Mouse (Mus musculus): ENCODE measurements at regions not wholly inside any gene's neighbourhood (a gene's known extent, or its start where the extent isn't known, plus 50 kb on each side); places are given as distances from the start of the nearest gene placed in this dataset.

DNA sequence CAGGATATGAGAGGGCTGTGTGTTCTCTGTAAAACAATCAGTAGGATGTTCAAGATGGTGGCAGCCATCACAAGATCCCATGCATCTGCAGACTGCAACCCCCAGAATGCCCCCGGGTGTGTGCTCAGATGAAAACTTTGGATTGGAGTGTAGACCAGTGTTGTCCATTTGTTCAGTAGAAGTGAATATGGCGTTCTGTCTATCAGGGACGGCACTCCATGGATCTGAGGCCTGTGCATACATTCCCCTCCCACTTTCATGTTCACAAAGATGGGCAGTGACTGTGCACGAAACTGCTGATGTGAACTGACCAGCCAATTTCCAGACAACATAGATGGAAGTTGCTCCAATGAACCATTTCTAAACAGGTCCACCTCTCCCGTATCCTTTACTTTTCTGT lies 330.3 kb downstream of the Cd83 start:
- no peak for TF ChIP-seq CTCF (IDR thresholded peaks at IDR 0.05; ENCODE audit: low read depth)
- Histone ChIP-seq H3K27me3 (replicated peaks; ENCODE audit: control insufficient read depth, insufficient read depth, low read length) (no peaks in the 10 kb centered on the region), H3K27ac (ENCODE audit: low read depth, low read length) (no peak overlapping the region), H3K9ac (ENCODE audit: low read depth, low read length) (no peak overlapping the region), H3K9me3 (ENCODE audit: control insufficient read depth) (no peaks in the 10 kb centered on the region), H3K4me2 (replicated peaks; ENCODE audit: low read depth) (no peak overlapping the region), H3K36me3 (ENCODE audit: control insufficient read depth, insufficient read depth) (no peaks in the 10 kb centered on the region), H3K4me1 (replicated peaks; ENCODE audit: control insufficient read depth, insufficient read depth, low read length) (no peaks in the 10 kb centered on the region), H3K4me3 (ENCODE audit: low read depth, low read length) (no peak overlapping the region)
- WGBS: 92% methylated on average over 5 of the region's 5 CpGs
- ATAC-seq: no peak

DNA sequence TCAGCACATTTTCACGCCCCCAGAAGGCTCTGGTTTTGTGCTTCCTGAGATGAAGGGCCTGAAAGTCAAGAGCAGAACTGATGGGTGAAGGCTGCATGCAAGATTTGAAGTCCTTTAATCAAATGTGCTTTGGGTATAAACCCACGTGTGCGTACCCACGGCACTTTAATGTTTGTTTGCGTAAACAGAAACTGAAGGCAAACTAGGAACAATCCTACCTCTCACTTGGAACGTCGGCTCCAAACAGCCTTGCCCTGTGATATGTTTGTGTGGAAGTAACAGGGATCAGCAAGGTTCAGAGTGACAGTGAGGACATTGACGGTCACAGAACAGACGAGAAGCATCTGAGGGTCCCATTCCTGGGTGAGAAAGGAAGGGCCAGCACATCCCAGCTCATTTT lies 333.3 kb downstream of the Cd83 start:
- no peak for TF ChIP-seq CTCF (IDR thresholded peaks at IDR 0.05; ENCODE audit: low read depth)
- no peaks in the 10 kb centered on the region for H3K27me3 ChIP-seq (replicated peaks; ENCODE audit: control insufficient read depth, insufficient read depth, low read length)
- H3K4me3 ChIP-seq (ENCODE audit: low read depth, low read length): no peak overlapping the region
- no peaks in the 10 kb centered on the region for H3K4me1 ChIP-seq (replicated peaks; ENCODE audit: control insufficient read depth, insufficient read depth, low read length)
- no peak for ATAC-seq
- no peak overlapping the region for H3K4me2 ChIP-seq (replicated peaks; ENCODE audit: low read depth)
- no peak overlapping the region for H3K9ac ChIP-seq (ENCODE audit: low read depth, low read length)
- H3K36me3 ChIP-seq (ENCODE audit: control insufficient read depth, insufficient read depth): no peaks in the 10 kb centered on the region
- H3K9me3 ChIP-seq (ENCODE audit: control insufficient read depth): no peaks in the 10 kb centered on the region
- no peak overlapping the region for H3K27ac ChIP-seq (ENCODE audit: low read depth, low read length)
- 70% methylated on average over 9 of the region's 9 CpGs for WGBS

DNA sequence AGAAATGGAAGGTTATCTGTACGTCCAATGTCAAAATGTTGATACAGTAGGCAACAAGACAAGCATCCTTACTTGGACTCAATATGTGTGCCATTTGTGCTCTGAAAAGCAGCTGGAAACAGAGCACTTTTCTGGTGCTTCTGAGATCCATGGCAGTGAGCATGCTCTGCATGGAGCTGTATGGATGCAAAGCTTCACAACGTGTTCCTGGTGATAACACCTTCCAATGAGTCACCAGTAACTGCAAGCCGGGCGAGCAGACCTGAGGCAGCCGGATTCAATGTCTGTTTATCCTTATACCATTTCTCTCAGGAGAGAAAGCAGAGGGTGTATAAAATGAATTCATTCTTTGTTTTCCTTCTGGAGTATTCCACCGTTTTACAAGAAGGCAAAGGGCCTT lies 334.3 kb downstream of the Cd83 start:
- H3K27ac ChIP-seq (ENCODE audit: low read depth, low read length): no peak overlapping the region

DNA sequence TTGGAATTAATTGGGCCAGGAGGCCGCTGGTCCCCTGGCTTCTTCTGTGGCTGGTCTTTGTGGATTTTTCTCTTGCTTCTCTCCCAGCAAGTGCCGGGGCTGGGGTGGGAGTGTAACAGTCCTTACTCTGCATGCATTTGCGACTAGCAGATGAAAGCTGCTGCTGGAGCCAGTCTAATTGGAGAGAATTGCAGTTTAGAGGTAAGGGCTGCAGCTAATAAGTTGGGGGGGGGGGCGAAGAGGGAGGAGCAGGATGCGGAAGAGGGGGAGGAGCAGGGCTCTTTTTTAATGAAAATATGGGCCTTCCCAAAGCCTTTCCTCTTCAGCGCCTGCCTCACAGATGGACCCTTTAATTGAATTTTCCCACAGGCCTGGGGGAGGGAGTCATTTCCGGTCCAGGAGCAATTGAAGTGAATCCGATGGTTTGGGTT lies 336.7 kb downstream of the Cd83 start:
- no peak for TF ChIP-seq CTCF (IDR thresholded peaks at IDR 0.05; ENCODE audit: low read depth)
- Histone ChIP-seq H3K9me3 (ENCODE audit: control insufficient read depth) (no peaks in the 10 kb centered on the region), H3K27me3 (replicated peaks; ENCODE audit: control insufficient read depth, insufficient read depth, low read length) (no peaks in the 10 kb centered on the region), H3K4me1 (replicated peaks; ENCODE audit: control insufficient read depth, insufficient read depth, low read length) (no peaks in the 10 kb centered on the region), H3K9ac (ENCODE audit: low read depth, low read length) (no peak overlapping the region), H3K4me2 (replicated peaks; ENCODE audit: low read depth) (no peak overlapping the region), H3K4me3 (ENCODE audit: low read depth, low read length) (no peak overlapping the region), H3K27ac (ENCODE audit: low read depth, low read length) (no peak overlapping the region), H3K36me3 (ENCODE audit: control insufficient read depth, insufficient read depth) (no peaks in the 10 kb centered on the region)
- 67% methylated on average over 7 of the region's 8 CpGs for WGBS
- ATAC-seq: no peak

More for the DNA sequence above, 334.3 kb downstream of the Cd83 start:
- no peaks in the 10 kb centered on the region for H3K4me1 ChIP-seq (replicated peaks; ENCODE audit: control insufficient read depth, insufficient read depth, low read length)
- H3K27me3 ChIP-seq (replicated peaks; ENCODE audit: control insufficient read depth, insufficient read depth, low read length): no peaks in the 10 kb centered on the region
- WGBS: 79% methylated on average over 6 of the region's 6 CpGs
- no peaks in the 10 kb centered on the region for H3K9me3 ChIP-seq (ENCODE audit: control insufficient read depth)
- ATAC-seq: no peak
- H3K4me3 ChIP-seq (ENCODE audit: low read depth, low read length): no peak overlapping the region
- no peak overlapping the region for H3K4me2 ChIP-seq (replicated peaks; ENCODE audit: low read depth)
- no peak overlapping the region for H3K9ac ChIP-seq (ENCODE audit: low read depth, low read length)
- no peaks in the 10 kb centered on the region for H3K36me3 ChIP-seq (ENCODE audit: control insufficient read depth, insufficient read depth)
- no peak for TF ChIP-seq CTCF (IDR thresholded peaks at IDR 0.05; ENCODE audit: low read depth)

DNA sequence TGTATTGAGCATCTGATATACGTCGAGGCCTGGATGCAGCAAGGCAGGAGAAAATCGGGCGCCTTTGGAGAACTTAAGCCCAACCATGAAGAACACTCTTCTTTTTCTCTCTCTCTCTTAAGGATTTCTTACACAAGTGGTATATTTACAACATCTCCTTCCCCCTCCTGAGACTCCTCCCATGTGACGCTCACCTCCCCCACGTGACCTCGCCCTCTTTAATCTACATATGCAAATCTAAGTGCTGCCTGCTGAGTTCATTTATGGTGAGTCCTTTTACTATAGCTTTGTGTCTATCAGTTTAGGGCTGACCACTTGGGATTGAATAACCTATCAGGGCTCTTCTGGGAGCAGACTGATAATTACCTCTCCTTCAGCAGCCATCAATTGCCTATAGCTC lies 337.4 kb downstream of the Cd83 start:
- no peak overlapping the region for H3K4me3 ChIP-seq (ENCODE audit: low read depth, low read length)
- 79% methylated on average over 7 of the region's 7 CpGs for WGBS
- H3K27ac ChIP-seq (ENCODE audit: low read depth, low read length): no peak overlapping the region
- H3K4me1 ChIP-seq (replicated peaks; ENCODE audit: control insufficient read depth, insufficient read depth, low read length): no peaks in the 10 kb centered on the region
- no peaks in the 10 kb centered on the region for H3K27me3 ChIP-seq (replicated peaks; ENCODE audit: control insufficient read depth, insufficient read depth, low read length)
- no peak for ATAC-seq
- no peaks in the 10 kb centered on the region for H3K9me3 ChIP-seq (ENCODE audit: control insufficient read depth)
- TF ChIP-seq CTCF (IDR thresholded peaks at IDR 0.05; ENCODE audit: low read depth): no peak
- H3K36me3 ChIP-seq (ENCODE audit: control insufficient read depth, insufficient read depth): no peaks in the 10 kb centered on the region
- no peak overlapping the region for H3K9ac ChIP-seq (ENCODE audit: low read depth, low read length)
- no peak overlapping the region for H3K4me2 ChIP-seq (replicated peaks; ENCODE audit: low read depth)

DNA sequence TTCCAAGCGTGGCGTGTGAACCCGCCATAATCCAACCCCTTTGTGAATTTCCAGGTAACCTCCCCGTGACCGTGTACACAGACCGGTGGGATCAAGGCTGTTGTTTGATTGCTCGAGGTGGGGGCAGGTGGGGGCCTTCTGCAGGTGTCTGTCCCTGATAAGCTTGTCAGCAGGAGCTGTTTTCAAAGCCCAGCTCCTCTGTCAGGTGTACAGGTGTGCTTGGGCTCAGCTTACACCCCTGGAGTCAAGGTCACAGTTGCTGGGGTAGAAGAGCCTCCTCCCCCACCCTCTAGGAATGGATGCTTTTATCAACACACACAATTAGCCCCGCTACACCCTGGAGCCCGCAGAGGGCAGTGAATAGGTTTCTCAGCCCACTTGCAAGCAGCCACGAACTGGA lies 341.6 kb downstream of the Cd83 start:
- peak; percentile 36; the same call in 1 of the 2 replicates for TF ChIP-seq CTCF (IDR thresholded peaks at IDR 0.05; ENCODE audit: low read depth)
- H3K4me2 ChIP-seq (replicated peaks; ENCODE audit: low read depth): no peak overlapping the region
- 19% methylated on average over 10 of the region's 10 CpGs for WGBS

More for the DNA sequence above, 341.6 kb downstream of the Cd83 start:
- Histone ChIP-seq H3K9ac (ENCODE audit: low read depth, low read length) (no peak overlapping the region), H3K36me3 (ENCODE audit: control insufficient read depth, insufficient read depth) (no peaks in the 10 kb centered on the region), H3K4me3 (ENCODE audit: low read depth, low read length) (no peak overlapping the region), H3K9me3 (ENCODE audit: control insufficient read depth) (no peaks in the 10 kb centered on the region), H3K27me3 (replicated peaks; ENCODE audit: control insufficient read depth, insufficient read depth, low read length) (no peaks in the 10 kb centered on the region), H3K27ac (ENCODE audit: low read depth, low read length) (no peak overlapping the region), H3K4me1 (replicated peaks; ENCODE audit: control insufficient read depth, insufficient read depth, low read length) (no peaks in the 10 kb centered on the region)
- ATAC-seq: peak; percentile 80
